Mouse (Mus musculus) erythroblast, embryonic 14.5 days (primary cell): Measurements from ENCODE around the gene Gm21970.

Experiments
- GATA1 ChIP-seq: IDR thresholded peaks from 2 replicates; pipeline ENCODE4 v1.6.1; 2012; ENCODE audit warnings: low read length, inconsistent platforms, mixed read lengths
- TAL1 ChIP-seq: IDR thresholded peaks from 3 replicates; pipeline ENCODE4 v1.6.1; 2012; ENCODE audit warnings: low read length, inconsistent platforms, mixed read lengths

DNA sequence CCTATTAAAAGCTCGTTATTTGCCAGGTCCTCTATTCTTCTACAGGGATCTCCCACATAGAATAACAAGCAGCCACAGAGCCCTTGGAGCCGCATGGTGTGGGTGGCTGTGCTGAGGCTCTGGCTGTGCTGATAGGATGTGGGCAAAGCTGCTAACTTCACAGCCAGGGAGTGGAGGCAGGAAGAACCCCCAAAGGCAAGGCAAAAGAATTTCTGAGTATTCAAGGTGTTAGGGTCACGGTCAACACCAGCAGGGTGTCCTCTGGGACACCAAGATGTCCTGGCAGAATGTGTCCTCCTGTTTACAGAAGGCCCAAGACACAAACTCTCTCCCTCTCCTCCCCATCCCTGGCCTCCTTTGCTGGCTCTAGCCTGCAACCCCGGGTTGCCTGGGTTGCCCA lies 50.9 kb downstream of the Gm21970 start:
- TF ChIP-seq GATA1 (no peak), TAL1 (no peak)
